Mouse (Mus musculus) small intestine, adult 2 months (tissue): ENCODE data around the gene Gm20683. TPM values are rescaled to one million over a fixed set of nuclear protein-coding genes. Genes with fewer than 3 reads are reported as not detected.

Experiments used
- H3K27ac ChIP-seq: fragments of 200-500 bp; 2 replicates; pipeline ENCODE4 v1.5.1; 2012; ENCODE audit warnings: low read depth, low read length, control low read depth, inconsistent platforms; ENCODE audit not compliant: insufficient read depth
- H3K27me3 ChIP-seq: fragments of 200-500 bp; 2 replicates; pipeline ENCODE4 v1.6.1; 2012; ENCODE audit warnings: mild to moderate bottlenecking, moderate library complexity, low read length, inconsistent platforms; ENCODE audit not compliant: control insufficient read depth, insufficient read depth
- H3K36me3 ChIP-seq: fragments of 200-500 bp; 2 replicates; pipeline ENCODE4 v1.6.1; 2012; ENCODE audit warnings: mild to moderate bottlenecking, low read length, control low read depth, inconsistent platforms; ENCODE audit not compliant: control insufficient read depth, insufficient read depth
- H3K4me1 ChIP-seq: fragments of 200-500 bp; 2 replicates; pipeline ENCODE4 v1.6.1; 2012; ENCODE audit warnings: low read length, inconsistent platforms, mixed read lengths; ENCODE audit not compliant: control insufficient read depth, insufficient read depth, insufficient read length
- H3K4me3 ChIP-seq: fragments of 200-500 bp; 2 replicates; pipeline ENCODE4 v1.5.1; 2012; ENCODE audit warnings: low read depth, mild to moderate bottlenecking, control low read depth, inconsistent platforms, low read length, moderate library complexity
- CTCF ChIP-seq: fragments of 200-500 bp; IDR thresholded peaks from 2 replicates; pipeline ENCODE4 v1.5.1; 2012; ENCODE audit warnings: low read depth, mild to moderate bottlenecking, control low read depth, inconsistent platforms, low read length, moderate library complexity, mixed read lengths; ENCODE audit not compliant: insufficient replicate concordance, insufficient read length; ENCODE audit errors: extremely low read depth
- POLR2A ChIP-seq: fragments of 200-500 bp; IDR thresholded peaks from 2 replicates; pipeline ENCODE4 v1.6.1; 2012; ENCODE audit warnings: low read depth, mild to moderate bottlenecking, control low read depth, inconsistent platforms, low read length, moderate library complexity
- WGBS: fragments of 180-500 bp; shearing (Covaris S2); methylation state at CpG from one replicate; pipeline ENCODE4 v1.1.7; 2018; 5-methylcytosine and 5-hydroxymethylcytosine counted together
- polyA plus RNA-seq: library from polyadenylated mRNA; depleted of rRNA; stranded (reverse); fragments of >200 nt; gene quantifications from 2 replicates; pipeline ENCODE4 v1.2.3, GENCODE M21; 2012; rRNA removed

The Gm20683 gene
- polyA plus RNA-seq, 1 experiment, result 55.5 TPM

- TF ChIP-seq CTCF (peak; percentile 10; the same call in 1 of the 2 replicates), POLR2A (no peak)
- Histone ChIP-seq H3K4me3 (peak within 1 kb of the TSS; percentile 91), H3K27me3 (no peaks in the 10 kb centered on the region), H3K36me3 (peaks cover 3% of the 10 kb centered on the region), H3K27ac (peak within 1 kb of the TSS; percentile 94), H3K4me1 (peaks cover 18% of the 10 kb centered on the region)
- WGBS, result 0% methylated on average over 14 of the region's 14 CpGs
Observed at GRCm38 (mm10) chr17:25792615-25793014, 48.9 kb downstream of the Gm20683 start, which contains the start of gene Fam173a. Gene Fam173a (minus strand): TSS chr17:25792901.

GRCm38 (mm10) chr17:25791843-25792527, 49.6 kb downstream of the Gm20683 start:
- under 1% methylated on average over 45 of the region's 45 CpGs for WGBS
- TF ChIP-seq CTCF, result no peak
- peak; percentile 59; the same call in 1 of the 2 replicates for TF ChIP-seq POLR2A
- Histone ChIP-seq H3K27me3 (no peaks in the 10 kb centered on the region), H3K4me3 (peak overlapping the region; percentile 91), H3K36me3 (peaks cover 3% of the 10 kb centered on the region), H3K27ac (peak overlapping the region; percentile 94), H3K4me1 (peaks cover 18% of the 10 kb centered on the region)

GRCm38 (mm10) chr17:25791320-25791842, 50.2 kb downstream of the Gm20683 start:
- Histone ChIP-seq H3K27me3 (no peaks in the 10 kb centered on the region), H3K36me3 (peaks cover 3% of the 10 kb centered on the region), H3K27ac (peak overlapping the region; percentile 94), H3K4me1 (peaks cover 16% of the 10 kb centered on the region), H3K4me3 (peak overlapping the region; percentile 91)
- TF ChIP-seq POLR2A (no peak), CTCF (no peak)
- 14% methylated on average over 19 of the region's 19 CpGs for WGBS

- Histone ChIP-seq H3K4me3 (no peak overlapping the region), H3K27me3 (no peaks in the 10 kb centered on the region), H3K27ac (no peak overlapping the region), H3K4me1 (peaks cover 8% of the 10 kb centered on the region), H3K36me3 (peaks cover 7% of the 10 kb centered on the region)
- WGBS, result 89% methylated on average over 9 of the region's 9 CpGs
- no peak for TF ChIP-seq POLR2A
- TF ChIP-seq CTCF, result no peak
Observed at GRCm38 (mm10) chr17:25786781-25787504, 54.6 kb downstream of the Gm20683 start.

DNA sequence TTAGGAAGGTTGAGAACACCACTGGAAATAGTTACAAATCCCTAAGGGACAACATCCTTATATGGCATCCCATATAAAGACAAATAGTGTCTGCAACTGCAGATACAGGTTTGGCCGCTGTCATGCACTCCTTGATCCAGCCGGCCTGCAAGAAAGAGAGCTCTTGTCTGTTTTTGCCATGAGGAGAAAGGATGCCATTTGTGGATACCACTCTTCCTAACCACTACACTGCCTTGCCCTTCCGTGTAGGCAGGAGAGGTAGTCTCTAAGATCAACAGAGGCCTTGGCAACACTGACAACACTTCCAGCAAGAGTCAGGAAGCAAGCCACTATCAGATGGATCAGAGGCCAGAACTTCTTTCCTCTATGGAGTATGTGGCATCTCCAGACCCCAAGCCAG, 55.3 kb downstream of the Gm20683 start, which contains the start of gene Ccdc78:
Gene Ccdc78, plus strand, starts transcription at position 301 of the 400 bp plus-strand sequence.
- WGBS, result 76% methylated on average over 3 of the region's 3 CpGs
- no peak within 1 kb of the TSS for H3K27ac ChIP-seq
- H3K4me1 ChIP-seq, result peaks cover 5% of the 10 kb centered on the region
- no peak for TF ChIP-seq CTCF
- TF ChIP-seq POLR2A, result no peak
- peak within 1 kb of the TSS; percentile 67 for H3K4me3 ChIP-seq
- H3K27me3 ChIP-seq, result no peaks in the 10 kb centered on the region
- H3K36me3 ChIP-seq, result peaks cover 12% of the 10 kb centered on the region

DNA sequence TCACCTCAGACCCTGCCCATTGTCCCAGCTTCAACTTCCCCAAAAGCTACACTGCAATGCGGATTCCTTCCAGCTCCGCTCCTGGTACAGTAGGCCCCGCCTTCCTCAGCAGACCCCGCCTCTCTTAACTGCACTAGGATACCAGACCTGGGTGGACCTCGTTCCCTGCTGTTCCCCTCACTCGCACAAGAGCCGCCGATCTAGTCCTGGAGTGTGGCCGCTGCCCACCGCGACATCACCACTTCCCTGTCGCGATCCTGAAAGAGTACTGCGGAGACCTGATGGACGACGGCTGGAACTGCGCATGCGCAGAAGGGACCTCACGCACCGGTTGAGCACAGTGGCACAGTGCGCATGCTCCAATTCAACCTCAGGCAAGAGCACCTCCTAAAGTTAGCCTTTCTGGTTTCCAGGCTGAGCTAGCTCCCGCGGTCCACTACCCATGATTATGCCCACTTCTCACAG, 56.2 kb downstream of the Gm20683 start, which contains the start of gene Haghl:
Gene Haghl, minus strand, starts transcription at position 393 of the 465 bp plus-strand sequence.
- Histone ChIP-seq H3K36me3 (peaks cover 22% of the 10 kb centered on the region), H3K27ac (no peak within 1 kb of the TSS), H3K4me3 (peak within 1 kb of the TSS; percentile 67), H3K27me3 (no peaks in the 10 kb centered on the region), H3K4me1 (peaks cover 3% of the 10 kb centered on the region; the same call in 1 of the 2 replicates)
- TF ChIP-seq POLR2A (no peak), CTCF (no peak)
- WGBS, result under 1% methylated on average over 23 of the region's 23 CpGs

Other genes with a start within 250 kb of the Gm20683 start
- gene Gng13, start 124.6 kb downstream of the Gm20683 start, polyA plus RNA-seq, result 0.20 and 0.30 TPM in 2 replicates
- gene Chtf18, start 114.3 kb downstream of the Gm20683 start, polyA plus RNA-seq, result 7.3 and 15.2 TPM in 2 replicates
- gene Rpusd1, start 114.1 kb downstream of the Gm20683 start, polyA plus RNA-seq, result 12.4 and 23.0 TPM in 2 replicates
- gene Mslnl, start 105.7 kb downstream of the Gm20683 start, polyA plus RNA-seq, result 0.16 and 0.20 TPM in 2 replicates
- 1.0 and 3.8 TPM in 2 replicates for gene Msln, start 87.4 kb downstream of the Gm20683 start, polyA plus RNA-seq
- gene Narfl, start 68.0 kb downstream of the Gm20683 start, polyA plus RNA-seq, result 14.9 and 19.3 TPM in 2 replicates
- 12.7 and 25.0 TPM in 2 replicates for gene Haghl, start 56.1 kb downstream of the Gm20683 start, polyA plus RNA-seq
- 0.06 TPM in 1 of 2 replicates, not detected in the other for gene Ccdc78, start 55.2 kb downstream of the Gm20683 start, polyA plus RNA-seq
- gene Fam173a, start 48.9 kb downstream of the Gm20683 start, polyA plus RNA-seq, result 70.7 and 135 TPM in 2 replicates
- 0.48 TPM in 1 of 2 replicates, not detected in the other for gene AC134908.4, start 46.1 kb downstream of the Gm20683 start, polyA plus RNA-seq
- 28.2 and 31.9 TPM in 2 replicates for gene Metrn, start 44.6 kb downstream of the Gm20683 start, polyA plus RNA-seq
- 3.1 and 3.7 TPM in 2 replicates for gene Fbxl16, start 32.7 kb downstream of the Gm20683 start, polyA plus RNA-seq
- gene Wdr24, start 18.1 kb downstream of the Gm20683 start, polyA plus RNA-seq, result 18.2 and 40.0 TPM in 2 replicates
- 30.2 and 47.3 TPM in 2 replicates for gene Jmjd8, start 12.9 kb downstream of the Gm20683 start, polyA plus RNA-seq
- 76.7 and 141 TPM in 2 replicates for gene Stub1, start 8.4 kb downstream of the Gm20683 start, polyA plus RNA-seq
- gene Rhbdl1, start 4.5 kb downstream of the Gm20683 start, polyA plus RNA-seq, result 6.9 and 10.6 TPM in 2 replicates
- gene Rhot2, start 3.1 kb upstream of the Gm20683 start, polyA plus RNA-seq, result 54.9 and 87.5 TPM in 2 replicates
- 8.3 and 13.3 TPM in 2 replicates for gene Wdr90, start 19.7 kb upstream of the Gm20683 start, polyA plus RNA-seq
- 84.8 and 111 TPM in 2 replicates for gene Mcrip2, start 27.0 kb upstream of the Gm20683 start, polyA plus RNA-seq
- gene Mettl26, start 33.3 kb upstream of the Gm20683 start, polyA plus RNA-seq, result 149 and 196 TPM in 2 replicates
- gene Wfikkn1, start 39.1 kb upstream of the Gm20683 start, polyA plus RNA-seq, result 0.72 and 2.6 TPM in 2 replicates
- 20.7 and 43.4 TPM in 2 replicates for gene Rab40c, start 78.0 kb upstream of the Gm20683 start, polyA plus RNA-seq
- gene Pigq, start 103.2 kb upstream of the Gm20683 start, polyA plus RNA-seq, result 59.8 and 74.1 TPM in 2 replicates
- gene Nhlrc4, start 103.2 kb upstream of the Gm20683 start, polyA plus RNA-seq, result 0.51 TPM in 1 of 2 replicates, not detected in the other
- 0.04 TPM in 1 of 2 replicates, not detected in the other for gene A930017K11Rik, start 110.8 kb upstream of the Gm20683 start, polyA plus RNA-seq
- gene Capn15, start 144.0 kb upstream of the Gm20683 start, polyA plus RNA-seq, result 46.8 and 75.2 TPM in 2 replicates
- gene Rab11fip3, start 227.8 kb upstream of the Gm20683 start, polyA plus RNA-seq, result 37.3 and 116 TPM in 2 replicates
- gene Decr2, start 248.6 kb upstream of the Gm20683 start, polyA plus RNA-seq, result 10.9 and 14.5 TPM in 2 replicates